Mouse (Mus musculus) spleen, adult 2 months (tissue): Measurements from ENCODE around the gene Aplp1. TPM values are rescaled to one million over a fixed set of nuclear protein-coding genes. Genes with fewer than 3 reads are reported as not detected.
A peak's percentile ranks its signal among the peaks of the same experiment; 100 is the strongest.

Experiments used
- DNase-seq, 2 experiments: peaks; one replicate each; pipeline versions ENCODE4 v3.0.0 to v3.0.0-alpha.2; 2012 to 2021; ENCODE audit warnings: low spot score in 2 of 2, low read depth in 1 of 2
- H3K27ac ChIP-seq: fragments of 200-500 bp; 2 replicates; pipeline ENCODE4 v1.5.1; 2012; ENCODE audit warnings: low read length, inconsistent platforms; ENCODE audit not compliant: insufficient read depth
- H3K27me3 ChIP-seq: fragments of 200-500 bp; 2 replicates; pipeline ENCODE4 v1.6.1; 2012; ENCODE audit warnings: mild to moderate bottlenecking, moderate library complexity, low read length, inconsistent platforms; ENCODE audit not compliant: control insufficient read depth, insufficient read depth
- H3K36me3 ChIP-seq: fragments of 200-500 bp; 2 replicates; pipeline ENCODE4 v1.6.1; 2012; ENCODE audit warnings: mild to moderate bottlenecking, low read length, inconsistent platforms; ENCODE audit not compliant: control insufficient read depth, insufficient read depth
- H3K4me1 ChIP-seq: fragments of 200-500 bp; 2 replicates; pipeline ENCODE4 v1.6.1; 2011; ENCODE audit warnings: inconsistent platforms; ENCODE audit not compliant: control insufficient read depth, insufficient read depth, insufficient read length
- H3K4me3 ChIP-seq: fragments of 200-500 bp; 2 replicates; pipeline ENCODE4 v1.5.1; 2011; ENCODE audit warnings: mild to moderate bottlenecking, inconsistent platforms; ENCODE audit not compliant: insufficient read depth, insufficient read length; ENCODE audit errors: extremely low read depth
- CTCF ChIP-seq: fragments of 200-500 bp; IDR thresholded peaks from 2 replicates; pipeline ENCODE4 v1.5.1; 2011; ENCODE audit warnings: mild to moderate bottlenecking, inconsistent platforms; ENCODE audit not compliant: insufficient read depth, insufficient read length, insufficient replicate concordance; ENCODE audit errors: extremely low read depth
- POLR2A ChIP-seq: fragments of 200-500 bp; IDR thresholded peaks from 2 replicates; pipeline ENCODE4 v1.6.1; 2011; ENCODE audit warnings: low read depth, low read length, inconsistent platforms
- WGBS: fragments of 180-500 bp; shearing (Covaris S2); methylation state at CpG from one replicate; pipeline ENCODE4 v1.1.7; 2018; 5-methylcytosine and 5-hydroxymethylcytosine counted together
- polyA plus RNA-seq: library from polyadenylated mRNA; depleted of rRNA; stranded (reverse); fragments of >200 nt; gene quantifications from 2 replicates; pipeline ENCODE4 v1.2.3, GENCODE M21; 2012; rRNA removed

Aplp1 gene
- polyA plus RNA-seq, 1 experiment: 1.9 TPM

- Histone ChIP-seq H3K27me3 (no peaks in the 10 kb centered on the region), H3K4me3 (no peak overlapping the region), H3K36me3 (no peaks in the 10 kb centered on the region), H3K27ac (peak overlapping the region; percentile 85), H3K4me1 (peaks cover 13% of the 10 kb centered on the region; the same call in 1 of the 2 replicates)
- peak; percentile 42 to 55 for DNase-seq
- TF ChIP-seq POLR2A (no peak; the same call in 1 of the 2 replicates), CTCF (no peak)
- 44% methylated on average over 2 of the region's 2 CpGs for WGBS
These were observed 50.5 kb downstream of the Aplp1 start for GRCm38 (mm10) chr7:30394871-30395270.

GRCm38 (mm10) chr7:30394379-30394778 lies 51.0 kb downstream of the Aplp1 start:
- no peak; the same call in none of the 2 replicates for TF ChIP-seq POLR2A
- TF ChIP-seq CTCF: no peak
- 1% methylated on average over 11 of the region's 11 CpGs for WGBS
- peaks cover 13% of the 10 kb centered on the region; the same call in 1 of the 2 replicates for H3K4me1 ChIP-seq
- no peaks in the 10 kb centered on the region for H3K36me3 ChIP-seq
- peak overlapping the region; percentile 85 for H3K27ac ChIP-seq
- peak; percentile 66 to 84 for DNase-seq
- H3K27me3 ChIP-seq: no peaks in the 10 kb centered on the region
- peak overlapping the region; percentile 41; the same call in 1 of the 2 replicates for H3K4me3 ChIP-seq

DNA sequence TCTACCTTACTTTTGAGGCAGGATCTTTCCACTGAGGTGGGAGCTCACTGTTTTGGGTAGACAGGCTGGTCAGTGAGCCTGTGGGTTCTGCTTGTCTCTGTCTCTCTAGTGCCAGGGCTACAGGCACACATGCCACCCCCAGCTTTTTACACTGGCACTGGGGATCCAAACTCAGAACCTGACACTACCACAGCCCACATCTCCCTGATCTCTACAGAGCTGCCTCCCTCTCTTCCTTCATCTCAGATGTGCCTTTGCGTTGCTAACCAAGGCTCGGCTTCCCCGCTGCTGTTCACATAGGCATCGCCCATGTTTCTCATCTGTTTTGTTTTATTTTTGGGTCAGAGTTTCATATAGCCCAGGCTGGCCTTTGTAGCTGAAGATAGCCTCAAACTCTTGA lies 51.7 kb downstream of the Aplp1 start:
- Histone ChIP-seq H3K4me3 (peak overlapping the region; percentile 29; the same call in 1 of the 2 replicates), H3K4me1 (peaks cover 13% of the 10 kb centered on the region; the same call in 1 of the 2 replicates), H3K36me3 (no peaks in the 10 kb centered on the region), H3K27me3 (no peaks in the 10 kb centered on the region), H3K27ac (peak overlapping the region; percentile 85)
- WGBS: 36% methylated on average over 4 of the region's 4 CpGs
- TF ChIP-seq CTCF: no peak
- TF ChIP-seq POLR2A: no peak
- no peak for DNase-seq

DNA sequence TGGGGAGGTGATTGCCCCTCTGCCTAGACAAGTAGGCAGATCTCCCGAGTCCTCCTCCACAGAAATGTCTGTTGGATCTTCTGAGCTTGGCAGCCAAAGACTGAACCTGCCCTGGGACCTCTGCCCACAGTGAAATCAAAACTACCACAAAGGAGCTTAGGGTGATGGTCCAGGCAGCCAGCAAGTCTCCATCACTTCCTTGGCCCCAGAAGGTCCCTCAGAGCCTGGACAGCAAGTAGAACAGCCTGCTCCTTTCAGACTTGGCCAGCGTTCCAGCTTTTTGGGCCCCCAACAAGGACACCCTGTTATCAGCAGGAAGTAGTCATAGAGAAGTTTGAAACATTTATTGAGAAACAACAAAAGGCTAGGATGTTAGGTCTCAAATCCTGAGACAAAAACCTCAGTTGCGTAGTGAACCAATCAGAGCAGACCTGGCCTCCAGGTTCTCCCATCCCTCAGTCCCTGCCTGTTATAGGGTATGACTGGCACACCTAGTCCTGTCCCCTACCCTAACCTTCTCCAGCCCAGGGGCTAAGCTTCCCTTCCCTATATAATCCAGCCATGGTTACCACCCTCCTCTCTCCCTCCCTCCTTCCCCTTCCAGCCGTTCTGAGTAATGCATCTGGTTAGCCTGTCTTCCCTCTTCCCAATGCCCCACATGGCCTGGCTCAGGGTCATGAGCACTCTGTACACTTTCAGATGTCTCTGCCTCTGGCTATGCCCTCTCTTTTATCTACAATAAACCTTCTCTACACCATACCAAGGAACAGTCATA lies 52.4 kb downstream of the Aplp1 start:
- no peak for DNase-seq
- 64% methylated on average over 4 of the region's 4 CpGs for WGBS
- Histone ChIP-seq H3K27ac (peak overlapping the region; percentile 85), H3K36me3 (no peaks in the 10 kb centered on the region), H3K27me3 (no peaks in the 10 kb centered on the region), H3K4me3 (no peak overlapping the region; the same call in 1 of the 2 replicates), H3K4me1 (peaks cover 13% of the 10 kb centered on the region; the same call in 1 of the 2 replicates)
- TF ChIP-seq POLR2A (no peak), CTCF (no peak)

Other genes starting within 250 kb of the Aplp1 start
- 414 and 469 TPM in 2 replicates for gene Capns1, start 246.7 kb downstream of the Aplp1 start, polyA plus RNA-seq
- 51.5 and 60.8 TPM in 2 replicates for gene Polr2i, start 213.6 kb downstream of the Aplp1 start, polyA plus RNA-seq
- 21.5 and 24.6 TPM in 2 replicates for gene Tbcb, start 213.3 kb downstream of the Aplp1 start, polyA plus RNA-seq
- 0.13 TPM in 1 of 2 replicates, not detected in the other for gene Ovol3, start 209.8 kb downstream of the Aplp1 start, polyA plus RNA-seq
- gene Thap8, start 165.4 kb downstream of the Aplp1 start, polyA plus RNA-seq: 0.14 and 0.18 TPM in 2 replicates
- 15.7 and 21.5 TPM in 2 replicates for gene Wdr62, start 165.1 kb downstream of the Aplp1 start, polyA plus RNA-seq
- gene Clip3, start 153.8 kb downstream of the Aplp1 start, polyA plus RNA-seq: 10.0 and 13.2 TPM in 2 replicates
- gene Alkbh6, start 136.8 kb downstream of the Aplp1 start, polyA plus RNA-seq: 86.3 and 144 TPM in 2 replicates
- gene Syne4, start 130.7 kb downstream of the Aplp1 start, polyA plus RNA-seq: 14.7 and 21.1 TPM in 2 replicates
- gene E130208F15Rik, start 123.8 kb downstream of the Aplp1 start, polyA plus RNA-seq: 0.58 and 0.89 TPM in 2 replicates
- gene Sdhaf1, start 121.6 kb downstream of the Aplp1 start, polyA plus RNA-seq: 13.4 and 25.8 TPM in 2 replicates
- 2.7 and 3.2 TPM in 2 replicates for gene Lrfn3, start 82.8 kb downstream of the Aplp1 start, polyA plus RNA-seq
- gene Tyrobp, start 31.8 kb downstream of the Aplp1 start, polyA plus RNA-seq: 569 and 738 TPM in 2 replicates
- 178 and 278 TPM in 2 replicates for gene Hcst, start 25.7 kb downstream of the Aplp1 start, polyA plus RNA-seq
- 55.1 and 70.8 TPM in 2 replicates for gene Nfkbid, start 23.8 kb downstream of the Aplp1 start, polyA plus RNA-seq
- 0.14 and 0.49 TPM in 2 replicates for gene Kirrel2, start 12.2 kb upstream of the Aplp1 start, polyA plus RNA-seq
- 1.8 and 2.4 TPM in 2 replicates for gene Nphs1, start 12.8 kb upstream of the Aplp1 start, polyA plus RNA-seq
- gene Prodh2, start 48.1 kb upstream of the Aplp1 start, polyA plus RNA-seq: 0.04 TPM in 1 of 2 replicates, not detected in the other
- gene Arhgap33, start 89.5 kb upstream of the Aplp1 start, polyA plus RNA-seq: 18.4 and 26.5 TPM in 2 replicates
- gene Hspb6, start 106.6 kb upstream of the Aplp1 start, polyA plus RNA-seq: 10.7 and 12.1 TPM in 2 replicates
- gene Proser3, start 106.8 kb upstream of the Aplp1 start, polyA plus RNA-seq: 8.5 and 10.8 TPM in 2 replicates
- gene Lin37, start 114.3 kb upstream of the Aplp1 start, polyA plus RNA-seq: 34.9 and 36.4 TPM in 2 replicates
- 31.6 and 36.5 TPM in 2 replicates for gene U2af1l4, start 117.8 kb upstream of the Aplp1 start, polyA plus RNA-seq
- gene Gm49396, start 117.8 kb upstream of the Aplp1 start, polyA plus RNA-seq: 3.1 and 4.4 TPM in 2 replicates
- gene Psenen, start 118.1 kb upstream of the Aplp1 start, polyA plus RNA-seq: 85.2 and 86.9 TPM in 2 replicates
- gene Igflr1, start 119.9 kb upstream of the Aplp1 start, polyA plus RNA-seq: 17.0 and 19.0 TPM in 2 replicates
- 59.7 and 71.7 TPM in 2 replicates for gene Kmt2b, start 143.2 kb upstream of the Aplp1 start, polyA plus RNA-seq
- 10.2 and 10.3 TPM in 2 replicates for gene Zbtb32, start 153.4 kb upstream of the Aplp1 start, polyA plus RNA-seq
- gene Upk1a, start 167.3 kb upstream of the Aplp1 start, polyA plus RNA-seq: 0.88 and 1.2 TPM in 2 replicates
- 116 and 120 TPM in 2 replicates for gene Cox6b1, start 180.6 kb upstream of the Aplp1 start, polyA plus RNA-seq
- gene Etv2, start 190.3 kb upstream of the Aplp1 start, polyA plus RNA-seq: not detected in 2 replicates
- gene Rbm42, start 204.8 kb upstream of the Aplp1 start, polyA plus RNA-seq: 56.5 and 74.5 TPM in 2 replicates
- gene Haus5, start 219.5 kb upstream of the Aplp1 start, polyA plus RNA-seq: 13.3 and 18.5 TPM in 2 replicates
- not detected in 2 replicates for gene Pmis2, start 226.1 kb upstream of the Aplp1 start, polyA plus RNA-seq